Mouse (Mus musculus) heart, embryonic 10.5 days (tissue): ENCODE measurements at regions not wholly inside any gene's neighbourhood (a gene's known extent, or its start where the extent isn't known, plus 50 kb on each side); places are given as distances from the start of the nearest gene placed in this dataset.

ENCODE experiments used
- DNase-seq: peaks from one replicate; pipeline ENCODE4 v3.0.0-alpha.2; 2017; ENCODE audit warnings: low spot score
- H3K27ac ChIP-seq: fragments of 300-500 bp; sonication (generic); 2 replicates; pipeline ENCODE4 v1.5.1; 2016; ENCODE audit warnings: mild to moderate bottlenecking
- H3K27me3 ChIP-seq: fragments of 300-500 bp; sonication (generic); 2 replicates; pipeline ENCODE4 v1.6.1; 2016; ENCODE audit warnings: mild to moderate bottlenecking; ENCODE audit not compliant: poor library complexity, insufficient read depth, severe bottlenecking
- H3K36me3 ChIP-seq: fragments of 300-500 bp; sonication (generic); 2 replicates; pipeline ENCODE4 v1.6.1; 2016; ENCODE audit warnings: mild to moderate bottlenecking, moderate library complexity
- H3K4me1 ChIP-seq: fragments of 300-500 bp; sonication (generic); 2 replicates; pipeline ENCODE4 v1.6.1; 2016; ENCODE audit warnings: mild to moderate bottlenecking
- H3K4me3 ChIP-seq: fragments of 300-500 bp; sonication (generic); 2 replicates; pipeline ENCODE4 v1.5.1; 2016; ENCODE audit warnings: mild to moderate bottlenecking, moderate library complexity
- H3K9me3 ChIP-seq: fragments of 300-500 bp; sonication (generic); 2 replicates; pipeline ENCODE4 v1.6.1; 2016; ENCODE audit warnings: mild to moderate bottlenecking, moderate library complexity
- WGBS: fragments of 180-500 bp; shearing (Covaris S2); methylation state at CpG from one replicate; pipeline ENCODE4 v1.1.7; 2016; 5-methylcytosine and 5-hydroxymethylcytosine counted together

DNA sequence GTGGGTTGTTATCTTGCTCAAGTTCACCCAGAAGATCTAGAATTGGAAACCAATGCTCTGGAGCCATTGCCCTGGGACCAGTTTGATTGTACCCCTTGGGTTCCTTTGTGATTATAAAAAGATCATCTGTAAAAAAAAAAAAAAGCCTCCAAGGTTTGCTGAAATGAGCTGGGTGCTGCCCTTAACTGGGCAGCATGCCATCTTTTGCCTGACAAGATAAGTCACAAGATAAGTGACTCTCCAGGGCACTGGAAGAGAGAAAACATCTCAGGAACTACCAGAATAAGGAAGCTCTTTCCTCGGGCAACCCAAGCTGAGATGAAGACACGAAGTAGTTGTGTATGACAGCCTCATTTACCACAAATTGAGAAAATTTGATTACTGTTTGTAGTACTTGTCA lies 202.7 kb upstream of the Eci2 start:
- H3K27me3 ChIP-seq = no peaks in the 10 kb centered on the region
- no peak for DNase-seq
- H3K4me1 ChIP-seq = no peaks in the 10 kb centered on the region
- no peaks in the 10 kb centered on the region for H3K9me3 ChIP-seq
- H3K27ac ChIP-seq = no peak overlapping the region
- 65% methylated on average over 2 of the region's 2 CpGs for WGBS
- no peak overlapping the region for H3K4me3 ChIP-seq
- H3K36me3 ChIP-seq = no peaks in the 10 kb centered on the region

DNA sequence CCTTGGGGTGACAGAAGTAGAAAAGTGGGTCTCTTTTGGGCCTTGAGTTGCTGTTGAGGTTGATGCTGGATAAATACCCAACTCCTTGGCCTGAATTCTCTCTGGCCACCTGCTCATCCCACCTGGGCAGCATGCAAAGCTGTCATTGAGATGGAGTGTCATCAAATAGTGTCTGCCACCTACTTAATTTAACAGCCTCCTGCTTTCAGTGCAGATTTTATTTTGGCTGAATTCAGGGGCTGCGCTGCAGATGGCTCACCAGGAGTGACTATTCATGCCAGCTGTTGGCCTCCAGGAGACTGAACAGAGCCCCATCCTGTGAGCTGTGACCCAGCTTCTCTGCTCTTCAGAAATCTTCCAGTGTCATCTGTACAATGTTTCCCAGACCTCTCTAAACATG lies 206.7 kb upstream of the Eci2 start:
- H3K4me3 ChIP-seq = no peak overlapping the region
- no peak for DNase-seq
- H3K27ac ChIP-seq = no peak overlapping the region
- no peaks in the 10 kb centered on the region for H3K4me1 ChIP-seq
- no peaks in the 10 kb centered on the region for H3K9me3 ChIP-seq
- H3K36me3 ChIP-seq = no peaks in the 10 kb centered on the region
- 79% methylated on average over 1 of the region's 1 CpGs for WGBS
- no peaks in the 10 kb centered on the region for H3K27me3 ChIP-seq

DNA sequence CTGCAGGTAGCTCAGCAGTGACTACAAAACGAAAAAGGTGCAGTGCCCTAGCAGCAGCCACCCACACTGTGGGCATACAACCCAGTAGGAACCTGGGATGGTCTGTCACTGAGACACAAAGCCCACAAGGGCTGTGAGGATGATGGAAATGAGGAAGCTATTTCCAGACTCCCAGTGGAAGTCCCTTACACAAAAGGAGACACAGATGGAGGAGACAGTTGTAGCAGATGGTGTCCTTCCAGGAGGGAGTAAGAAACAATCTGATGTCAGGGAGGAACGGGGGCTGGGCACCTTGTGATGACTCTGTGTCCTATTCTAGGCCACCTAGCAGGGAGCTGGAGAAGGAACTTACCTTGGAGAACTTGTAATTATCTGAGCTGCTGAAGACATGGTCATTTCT lies 214.5 kb upstream of the Eci2 start:
- Histone ChIP-seq H3K27me3 (no peaks in the 10 kb centered on the region), H3K4me1 (no peaks in the 10 kb centered on the region), H3K27ac (no peak overlapping the region), H3K4me3 (no peak overlapping the region), H3K36me3 (no peaks in the 10 kb centered on the region), H3K9me3 (no peaks in the 10 kb centered on the region)
- WGBS = 60% methylated on average over 2 of the region's 2 CpGs
- no peak for DNase-seq

DNA sequence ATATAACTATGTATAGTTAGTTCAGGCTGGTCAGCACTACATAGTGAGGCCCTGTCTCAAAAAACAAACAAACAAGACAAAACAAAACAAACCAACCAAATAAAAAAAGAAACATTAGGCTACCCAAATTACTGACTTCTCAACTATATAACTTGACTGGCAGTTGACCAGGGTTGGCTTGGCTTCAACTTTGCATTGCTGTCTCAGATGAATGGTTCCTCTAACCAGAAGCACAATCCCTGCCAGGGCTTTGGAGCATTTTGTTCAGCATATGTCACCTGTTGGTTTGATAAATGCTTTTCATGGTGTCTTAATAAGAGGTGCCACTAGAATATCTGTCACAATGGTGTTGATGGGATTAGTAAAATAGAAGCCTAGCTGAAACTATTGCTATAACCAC lies 217.1 kb upstream of the Eci2 start:
- no peaks in the 10 kb centered on the region for H3K9me3 ChIP-seq
- H3K4me3 ChIP-seq = no peak overlapping the region
- no peaks in the 10 kb centered on the region for H3K4me1 ChIP-seq
- DNase-seq = no peak
- no peaks in the 10 kb centered on the region for H3K27me3 ChIP-seq
- H3K27ac ChIP-seq = no peak overlapping the region
- H3K36me3 ChIP-seq = no peaks in the 10 kb centered on the region

DNA sequence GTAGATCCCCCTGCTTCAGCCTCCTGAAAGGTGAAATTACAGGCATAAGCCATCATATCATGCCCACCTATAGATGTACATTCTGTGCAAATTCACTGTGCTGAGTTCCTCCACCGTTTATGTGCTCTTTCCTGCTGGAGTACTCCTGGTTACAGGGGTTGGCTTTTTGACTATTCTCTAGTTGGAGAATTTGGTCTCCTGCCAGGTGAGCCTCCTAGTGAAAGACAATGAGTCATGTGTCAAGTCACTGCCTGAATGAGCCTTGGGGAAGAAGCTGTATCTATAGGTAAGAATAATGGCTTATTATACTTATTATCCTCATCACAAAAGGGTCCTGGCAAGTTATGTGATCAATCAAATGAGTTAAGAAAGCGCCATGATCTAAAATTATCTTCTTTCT lies 230.5 kb upstream of the Eci2 start:
- no peak overlapping the region for H3K27ac ChIP-seq
- no peak for DNase-seq
- H3K4me1 ChIP-seq = no peaks in the 10 kb centered on the region
- no peaks in the 10 kb centered on the region for H3K9me3 ChIP-seq
- no peaks in the 10 kb centered on the region for H3K27me3 ChIP-seq
- WGBS = 79% methylated on average over 2 of the region's 2 CpGs
- no peaks in the 10 kb centered on the region for H3K36me3 ChIP-seq
- H3K4me3 ChIP-seq = no peak overlapping the region

DNA sequence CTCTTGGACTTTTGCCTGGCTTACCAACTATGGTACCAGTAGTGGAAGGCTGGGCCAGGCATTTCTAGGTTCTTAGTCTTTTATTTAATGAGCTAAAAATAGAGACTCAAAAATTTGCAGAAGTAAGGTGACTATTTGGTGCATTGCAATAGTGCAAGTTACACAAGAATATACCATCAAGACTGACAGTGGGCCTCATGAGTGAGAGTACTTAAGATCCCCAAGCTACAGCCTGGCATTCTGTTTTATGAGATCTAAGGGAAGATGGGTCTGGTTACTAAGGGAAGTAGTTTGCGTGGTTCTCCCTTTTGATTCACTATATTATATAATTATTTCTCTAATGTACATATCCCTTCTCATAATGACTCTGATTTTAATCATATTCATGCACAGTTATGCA lies 231.8 kb upstream of the Eci2 start:
- Histone ChIP-seq H3K36me3 (no peaks in the 10 kb centered on the region), H3K27ac (no peak overlapping the region), H3K4me1 (no peaks in the 10 kb centered on the region), H3K4me3 (no peak overlapping the region), H3K27me3 (no peaks in the 10 kb centered on the region), H3K9me3 (no peaks in the 10 kb centered on the region)
- 81% methylated on average over 1 of the region's 1 CpGs for WGBS
- no peak for DNase-seq

DNA sequence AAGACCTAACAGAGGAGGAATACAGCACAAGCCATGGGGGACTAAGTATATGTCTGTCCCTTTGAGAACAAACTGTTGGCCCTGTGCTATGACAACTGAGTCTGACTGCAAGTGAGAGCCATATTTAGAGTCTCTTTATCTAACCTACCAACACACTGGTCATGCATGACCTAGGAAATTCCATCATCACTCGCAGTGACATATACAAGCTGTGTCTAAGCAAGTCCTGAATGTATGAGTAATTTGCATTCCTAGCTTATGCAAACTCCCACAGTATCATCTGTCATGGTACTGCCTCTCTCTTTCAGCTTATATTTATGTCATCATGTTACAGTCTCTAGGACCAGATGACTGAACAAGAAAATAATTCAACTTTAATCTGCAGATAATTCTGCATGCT lies 257.1 kb upstream of the Eci2 start:
- no peak for DNase-seq
- no peak overlapping the region for H3K27ac ChIP-seq
- H3K27me3 ChIP-seq = no peaks in the 10 kb centered on the region
- 52% methylated on average over 1 of the region's 1 CpGs for WGBS
- no peaks in the 10 kb centered on the region for H3K9me3 ChIP-seq
- H3K4me1 ChIP-seq = no peaks in the 10 kb centered on the region
- no peak overlapping the region for H3K4me3 ChIP-seq
- no peaks in the 10 kb centered on the region for H3K36me3 ChIP-seq

DNA sequence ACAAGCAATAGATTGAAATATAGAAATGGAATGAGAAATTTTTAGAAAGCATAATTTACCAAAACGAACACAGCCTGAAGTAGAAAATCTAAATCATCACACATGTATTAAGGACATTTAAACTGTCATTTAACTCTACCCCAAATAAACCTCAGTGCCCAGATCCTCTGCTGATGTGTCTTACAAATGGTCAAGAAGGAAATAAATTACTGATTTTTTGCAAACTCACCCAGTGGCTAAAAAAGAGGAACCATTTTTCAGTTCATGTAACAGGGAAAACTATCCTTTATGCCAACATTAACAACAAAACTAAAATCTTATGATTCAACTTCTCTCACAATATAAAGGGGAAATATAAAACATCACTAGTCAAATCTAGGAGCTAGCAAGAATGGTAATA lies 275.2 kb upstream of the Eci2 start:
- 56% methylated on average over 1 of the region's 1 CpGs for WGBS
- Histone ChIP-seq H3K9me3 (no peaks in the 10 kb centered on the region), H3K4me3 (no peak overlapping the region), H3K4me1 (no peaks in the 10 kb centered on the region), H3K36me3 (no peaks in the 10 kb centered on the region), H3K27me3 (no peaks in the 10 kb centered on the region), H3K27ac (no peak overlapping the region)
- DNase-seq = no peak

DNA sequence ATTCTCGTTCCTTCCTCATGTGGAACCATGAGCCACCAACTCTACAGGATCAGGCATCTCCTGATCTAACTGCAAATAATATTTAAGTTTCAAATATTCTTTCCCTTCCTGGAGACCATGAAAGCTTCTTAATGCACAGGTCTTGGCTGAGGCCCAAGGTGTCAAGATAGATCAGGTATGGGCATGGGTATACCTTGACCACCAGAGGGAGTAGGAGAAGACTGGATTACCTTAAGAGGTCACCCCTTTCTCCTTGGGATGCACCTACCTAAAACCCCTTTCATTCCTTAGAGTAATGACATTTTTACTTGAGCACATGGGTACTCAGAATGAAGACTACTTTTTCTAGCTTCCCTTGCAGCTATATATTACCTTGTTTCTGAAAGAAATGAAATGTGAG lies 289.9 kb upstream of the Eci2 start:
- no peaks in the 10 kb centered on the region for H3K4me1 ChIP-seq
- H3K27ac ChIP-seq = no peak overlapping the region
- no peaks in the 10 kb centered on the region for H3K27me3 ChIP-seq
- H3K4me3 ChIP-seq = no peak overlapping the region
- no peak for DNase-seq
- H3K9me3 ChIP-seq = no peaks in the 10 kb centered on the region
- H3K36me3 ChIP-seq = no peaks in the 10 kb centered on the region
- WGBS = 93% methylated on average over 1 of the region's 1 CpGs

DNA sequence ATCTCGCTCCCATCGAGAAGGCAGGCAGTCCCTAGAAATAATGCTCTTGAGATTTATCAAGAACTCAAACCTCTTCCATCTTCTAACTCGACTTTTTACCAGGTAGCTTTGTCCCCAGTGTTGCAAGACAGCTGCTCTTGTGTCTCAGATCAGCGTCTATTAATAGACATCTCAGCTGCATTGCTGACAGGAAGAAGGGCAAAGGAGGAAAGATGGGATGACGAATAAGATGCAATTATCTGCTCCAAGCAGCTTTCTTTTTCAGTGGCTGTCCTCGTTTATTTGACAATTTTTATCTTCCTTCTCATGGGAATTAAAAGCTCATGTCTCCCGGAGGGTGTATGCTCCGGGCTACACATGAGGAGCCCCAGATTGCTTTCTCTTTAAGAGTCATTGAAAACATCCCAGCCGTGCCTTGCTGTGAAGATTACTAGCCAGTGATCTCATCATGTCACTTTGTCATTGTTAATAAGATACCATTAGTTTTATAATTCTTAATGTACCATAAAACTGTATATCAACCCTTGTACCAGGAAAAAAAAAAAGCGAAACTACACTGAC lies 299.9 kb upstream of the Eci2 start:
- H3K4me3 ChIP-seq = peak overlapping the region; percentile 35
- 36% methylated on average over 10 of the region's 10 CpGs for WGBS
- H3K27ac ChIP-seq = no peak overlapping the region
- no peaks in the 10 kb centered on the region for H3K9me3 ChIP-seq
- H3K27me3 ChIP-seq = no peaks in the 10 kb centered on the region
- no peaks in the 10 kb centered on the region for H3K36me3 ChIP-seq
- 0 out of 2 replicates have a peak, but pooled peaks cover 6% of the 10 kb centered on the region for H3K4me1 ChIP-seq
- no peak for DNase-seq

DNA sequence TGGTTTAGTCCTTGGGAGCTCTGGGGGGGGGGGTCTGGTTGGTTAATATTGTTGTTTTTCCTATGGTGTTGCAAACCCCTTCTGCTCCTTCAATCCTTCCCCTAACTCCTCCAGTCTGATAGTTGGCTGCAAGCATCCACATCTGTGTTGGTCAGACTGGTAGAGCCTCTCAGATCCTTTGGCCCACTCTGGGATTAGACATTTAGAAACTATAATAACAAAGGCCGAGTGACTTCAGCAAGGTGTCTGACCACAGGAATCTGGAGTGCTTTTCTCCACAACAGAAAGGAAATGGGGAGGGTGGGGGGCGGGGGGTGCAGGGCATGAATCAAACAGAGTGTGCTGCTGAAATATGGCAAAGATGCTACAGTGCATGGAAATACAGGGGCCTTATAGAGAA lies 301.4 kb upstream of the Eci2 start:
- Histone ChIP-seq H3K36me3 (no peaks in the 10 kb centered on the region), H3K27ac (no peak overlapping the region), H3K9me3 (no peaks in the 10 kb centered on the region), H3K4me3 (no peak overlapping the region), H3K4me1 (0 out of 2 replicates have a peak, but pooled peaks cover 6% of the 10 kb centered on the region), H3K27me3 (no peaks in the 10 kb centered on the region)
- DNase-seq = no peak
- 70% methylated on average over 2 of the region's 2 CpGs for WGBS

DNA sequence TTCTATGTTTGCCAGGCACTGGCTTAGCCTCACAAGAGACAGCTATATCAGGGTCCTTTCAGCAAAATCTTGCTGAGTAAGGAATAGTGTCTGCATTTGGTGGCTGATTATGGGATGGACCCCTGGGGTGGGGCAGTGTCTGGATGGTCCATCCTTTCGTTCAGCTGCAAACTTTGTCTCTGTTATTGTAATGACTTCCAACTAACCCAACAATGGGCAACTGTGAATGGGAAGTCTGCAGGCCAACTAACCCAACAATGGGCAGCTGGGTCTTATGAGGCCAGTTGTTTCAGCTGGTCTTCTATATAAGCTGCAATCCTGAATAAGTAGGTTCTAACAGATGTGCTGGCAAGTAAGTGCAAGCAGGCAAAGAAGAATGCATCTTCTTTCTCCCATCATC lies 304.0 kb upstream of the Eci2 start:
- 75% methylated on average over 1 of the region's 1 CpGs for WGBS

DNA sequence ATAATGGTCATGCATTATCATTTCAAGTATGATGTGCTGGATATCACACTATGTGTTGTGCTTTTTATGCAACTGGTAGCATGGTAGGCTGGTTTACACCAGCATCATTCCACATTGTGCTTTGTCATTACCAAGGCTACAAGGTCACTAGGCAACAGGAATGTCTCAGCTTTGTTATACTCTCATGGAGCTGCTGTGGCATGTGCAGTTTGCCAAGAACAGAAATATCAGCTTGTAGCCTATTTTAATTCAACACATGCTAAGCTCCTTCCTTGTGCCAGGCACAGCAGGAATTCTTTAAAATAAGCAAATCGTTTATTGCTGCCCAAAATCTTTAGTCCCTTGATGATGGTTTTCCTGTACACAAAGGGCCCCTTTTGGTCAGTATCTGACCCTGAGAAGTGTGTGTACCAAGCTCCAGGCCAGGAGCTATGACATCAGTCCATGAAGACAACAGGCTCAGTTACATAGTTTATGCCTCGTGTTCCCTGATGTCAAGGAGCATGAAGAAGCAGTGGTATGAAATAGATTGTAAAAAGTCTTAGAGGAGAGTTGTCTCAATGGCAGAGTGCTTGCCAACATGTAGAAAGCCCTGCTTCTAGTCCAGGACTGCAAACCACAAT lies 314.0 kb upstream of the Cdyl start:
- Histone ChIP-seq H3K27ac (no peak overlapping the region), H3K4me1 (no peaks in the 10 kb centered on the region), H3K9me3 (no peaks in the 10 kb centered on the region), H3K4me3 (no peak overlapping the region), H3K27me3 (no peaks in the 10 kb centered on the region), H3K36me3 (no peaks in the 10 kb centered on the region)
- WGBS = 76% methylated on average over 2 of the region's 2 CpGs
- DNase-seq = no peak

More for the DNA sequence above, 304.0 kb upstream of the Eci2 start:
- DNase-seq = no peak
- no peak overlapping the region for H3K27ac ChIP-seq
- H3K9me3 ChIP-seq = no peaks in the 10 kb centered on the region
- 0 out of 2 replicates have a peak, but pooled peaks cover 6% of the 10 kb centered on the region for H3K4me1 ChIP-seq
- H3K4me3 ChIP-seq = no peak overlapping the region
- no peaks in the 10 kb centered on the region for H3K27me3 ChIP-seq
- no peaks in the 10 kb centered on the region for H3K36me3 ChIP-seq

DNA sequence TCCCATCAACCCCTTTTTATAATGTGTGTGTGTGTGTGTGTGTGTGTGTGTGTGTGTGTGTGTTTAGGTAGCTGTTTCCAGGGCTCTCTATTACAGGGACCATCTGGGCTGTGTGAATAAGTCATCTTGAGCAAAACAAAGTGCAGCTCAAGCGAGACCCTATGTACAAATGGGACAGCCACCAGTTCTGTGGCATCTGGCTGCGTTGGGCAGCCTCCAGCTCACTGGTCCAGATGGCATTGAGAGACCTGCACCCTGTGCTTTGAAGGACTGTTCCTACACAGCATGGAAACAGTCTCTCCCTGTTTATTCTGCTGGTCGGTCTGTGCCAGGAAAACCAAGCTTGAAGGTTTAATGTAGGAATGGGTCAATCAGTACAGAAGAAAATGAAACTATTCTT lies 311.4 kb upstream of the Cdyl start:
- Histone ChIP-seq H3K4me1 (no peaks in the 10 kb centered on the region), H3K4me3 (no peak overlapping the region), H3K27ac (no peak overlapping the region), H3K9me3 (no peaks in the 10 kb centered on the region), H3K36me3 (no peaks in the 10 kb centered on the region), H3K27me3 (no peaks in the 10 kb centered on the region)
- DNase-seq = no peak
- WGBS = 72% methylated on average over 3 of the region's 3 CpGs
